Mouse (Mus musculus): ENCODE data around the gene Igf2bp2. TPM values are rescaled to one million over a fixed set of nuclear protein-coding genes. Genes with fewer than 3 reads are reported as not detected.
A peak's percentile ranks its signal among the peaks of the same experiment; 100 is the strongest.

Igf2bp2 gene
- polyA plus RNA-seq, 1 experiment = 3.1 TPM

DNA sequence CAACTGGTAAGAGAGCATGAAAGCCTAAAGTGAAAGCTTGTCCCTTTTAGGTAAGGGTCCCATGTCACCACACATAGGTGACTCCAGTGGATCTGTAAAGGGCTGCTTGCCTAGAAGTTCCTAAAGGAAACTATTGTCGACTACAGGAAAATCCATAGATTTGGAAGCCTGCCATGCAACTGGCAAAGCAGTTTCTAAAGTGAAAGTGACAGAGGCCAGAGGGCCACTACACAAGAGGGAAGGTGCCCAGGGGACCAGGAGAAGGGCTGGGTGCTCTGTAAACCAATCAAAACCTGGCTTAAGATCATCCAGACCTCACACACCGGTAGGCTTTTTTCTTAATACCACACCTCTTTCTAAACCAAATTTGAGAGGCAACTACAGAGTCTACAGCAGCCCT lies 12.7 kb downstream of the Igf2bp2 start:
- Histone ChIP-seq H3K4me3 (replicated peaks) (peak overlapping the region; percentile 50), H3K4me1 (peaks cover 17% of the 10 kb centered on the region), H3K36me3 (replicated peaks; ENCODE audit: low read length) (no peaks in the 10 kb centered on the region), H3K9me3 (no peaks in the 10 kb centered on the region), H3K27me3 (replicated peaks) (peaks cover 23% of the 10 kb centered on the region)
- TF ChIP-seq FLI1 (IDR thresholded peaks at IDR 0.05; ENCODE audit: low read length) (no peak), GATA1 (IDR thresholded peaks at IDR 0.05; ENCODE audit: borderline replicate concordance, low read length) (no peak)

DNA sequence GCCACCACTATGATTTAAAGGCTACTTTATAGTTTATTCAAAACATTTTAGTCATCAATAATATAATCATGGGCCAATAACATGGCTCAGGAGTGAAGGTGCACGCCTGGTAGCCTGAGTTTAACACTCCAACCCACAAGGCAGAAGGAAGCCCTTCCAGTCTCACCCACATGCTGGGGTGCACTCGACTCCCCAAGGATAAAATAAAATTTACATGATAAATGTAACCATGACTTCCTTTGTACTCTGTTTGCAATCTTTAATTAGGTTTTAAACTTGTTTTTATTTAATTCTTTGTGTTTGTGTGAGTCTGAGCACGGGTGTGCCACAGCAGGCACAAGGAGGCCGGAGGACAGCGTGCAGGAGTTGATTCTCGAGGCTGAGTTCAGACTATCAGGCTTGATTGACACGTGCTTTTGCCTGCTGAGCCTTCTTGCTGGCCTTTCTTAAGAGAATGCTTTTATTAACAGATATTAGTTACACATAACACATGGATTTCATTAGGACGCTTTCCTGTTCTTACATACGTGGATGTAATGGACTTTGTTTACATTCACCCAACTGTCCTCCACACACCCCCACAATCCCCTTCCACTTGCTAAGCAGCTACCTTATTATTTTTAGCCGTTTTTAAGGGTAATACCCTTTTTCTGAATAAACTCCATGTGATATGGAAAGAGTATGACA lies 13.3 kb downstream of the Igf2bp2 start:
- Histone ChIP-seq H3K27me3 (replicated peaks) (peaks cover 29% of the 10 kb centered on the region), H3K36me3 (replicated peaks; ENCODE audit: low read length) (no peaks in the 10 kb centered on the region), H3K9me3 (no peaks in the 10 kb centered on the region), H3K4me1 (peaks cover 17% of the 10 kb centered on the region), H3K4me3 (replicated peaks) (peak overlapping the region; percentile 50)
- no peak for TF ChIP-seq FLI1 (IDR thresholded peaks at IDR 0.05; ENCODE audit: low read length)
- TF ChIP-seq GATA1 (IDR thresholded peaks at IDR 0.05; ENCODE audit: borderline replicate concordance, low read length) = no peak

DNA sequence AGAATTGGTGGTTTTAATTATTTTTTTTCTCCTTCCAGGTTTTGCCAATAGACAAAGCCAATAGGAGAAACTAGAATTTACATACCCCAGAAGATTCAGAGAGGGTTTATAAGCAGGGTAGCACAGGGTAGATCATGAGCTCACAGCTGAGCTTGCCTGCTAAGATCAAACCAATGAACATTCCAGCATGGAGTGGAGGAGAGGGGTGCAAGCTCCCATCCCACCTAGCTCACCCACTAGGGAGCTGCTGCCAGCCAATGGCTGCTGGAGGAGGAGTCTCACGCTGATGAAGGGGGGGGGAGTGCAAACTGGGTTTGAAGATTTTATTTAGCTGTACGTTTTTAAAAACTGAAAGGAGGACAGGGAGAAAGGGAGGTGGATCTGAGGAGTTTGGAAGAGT lies 14.0 kb downstream of the Igf2bp2 start:
- Histone ChIP-seq H3K4me1 (peaks cover 17% of the 10 kb centered on the region), H3K9me3 (no peaks in the 10 kb centered on the region), H3K4me3 (replicated peaks) (peak overlapping the region; percentile 28), H3K36me3 (replicated peaks; ENCODE audit: low read length) (no peaks in the 10 kb centered on the region), H3K27me3 (replicated peaks) (peaks cover 29% of the 10 kb centered on the region)
- TF ChIP-seq GATA1 (IDR thresholded peaks at IDR 0.05; ENCODE audit: borderline replicate concordance, low read length) = no peak
- TF ChIP-seq FLI1 (IDR thresholded peaks at IDR 0.05; ENCODE audit: low read length) = no peak

DNA sequence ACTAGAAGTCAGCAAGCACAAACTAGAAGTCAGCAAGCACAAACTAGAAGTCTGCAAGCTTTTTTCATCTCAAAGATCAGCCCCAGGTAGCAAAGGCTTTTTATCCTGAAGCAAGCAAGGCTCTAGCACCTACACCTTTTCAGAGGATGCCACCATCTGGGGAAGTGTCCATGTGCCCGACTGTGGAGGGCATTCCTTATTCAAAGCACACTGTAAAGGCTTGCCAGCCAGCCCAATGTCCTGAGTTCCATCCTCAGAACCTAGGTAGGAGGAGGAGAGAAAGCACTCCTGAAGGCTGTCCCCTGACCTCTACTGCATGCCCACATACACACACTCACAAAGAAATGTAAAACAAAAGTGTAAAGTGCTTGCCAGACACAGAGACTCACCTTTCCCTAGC lies 16.0 kb downstream of the Igf2bp2 start:
- Histone ChIP-seq H3K27me3 (replicated peaks) (peaks cover 34% of the 10 kb centered on the region), H3K36me3 (replicated peaks; ENCODE audit: low read length) (no peaks in the 10 kb centered on the region), H3K9me3 (peaks cover 11% of the 10 kb centered on the region; the same call in 1 of the 2 replicates), H3K4me1 (peaks cover 17% of the 10 kb centered on the region), H3K4me3 (replicated peaks) (no peak overlapping the region)
- TF ChIP-seq FLI1 (IDR thresholded peaks at IDR 0.05; ENCODE audit: low read length) (no peak), GATA1 (IDR thresholded peaks at IDR 0.05; ENCODE audit: borderline replicate concordance, low read length) (no peak)

DNA sequence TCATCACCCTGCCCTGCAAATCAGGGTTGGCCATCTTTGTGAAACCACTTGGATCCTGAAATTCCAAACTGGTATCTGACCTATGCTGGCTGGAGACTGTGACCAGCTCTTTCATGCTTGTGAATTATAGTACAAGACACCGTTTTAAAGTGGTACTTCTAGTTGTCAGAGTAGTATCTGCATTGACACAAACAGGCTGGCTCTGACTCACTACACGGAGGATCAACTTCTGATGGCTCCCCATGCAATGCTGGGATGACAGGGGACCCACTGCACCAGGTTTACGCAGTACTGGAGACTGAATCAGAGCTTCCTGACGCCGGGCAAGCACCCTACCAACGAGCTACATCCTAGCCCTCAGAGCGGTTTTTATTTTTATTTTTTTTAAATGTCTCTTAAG lies 17.0 kb downstream of the Igf2bp2 start:
- Histone ChIP-seq H3K4me1 (peaks cover 17% of the 10 kb centered on the region), H3K9me3 (peaks cover 11% of the 10 kb centered on the region; the same call in 1 of the 2 replicates), H3K27me3 (replicated peaks) (peaks cover 35% of the 10 kb centered on the region), H3K36me3 (replicated peaks; ENCODE audit: low read length) (no peaks in the 10 kb centered on the region), H3K4me3 (replicated peaks) (no peak overlapping the region)
- TF ChIP-seq GATA1 (IDR thresholded peaks at IDR 0.05; ENCODE audit: borderline replicate concordance, low read length) = no peak
- no peak for TF ChIP-seq FLI1 (IDR thresholded peaks at IDR 0.05; ENCODE audit: low read length)

GRCm38 (mm10) chr16:22144490-22144889 lies 18.6 kb downstream of the Igf2bp2 start:
- peaks cover 39% of the 10 kb centered on the region for H3K27me3 ChIP-seq (replicated peaks)
- peaks cover 5% of the 10 kb centered on the region; the same call in 1 of the 2 replicates for H3K4me1 ChIP-seq
- TF ChIP-seq GATA1 (IDR thresholded peaks at IDR 0.05; ENCODE audit: borderline replicate concordance, low read length) (no peak), FLI1 (IDR thresholded peaks at IDR 0.05; ENCODE audit: low read length) (no peak)
- peaks cover 11% of the 10 kb centered on the region; the same call in 1 of the 2 replicates for H3K9me3 ChIP-seq
- H3K36me3 ChIP-seq (replicated peaks; ENCODE audit: low read length) = no peaks in the 10 kb centered on the region
- H3K4me3 ChIP-seq (replicated peaks) = no peak overlapping the region

DNA sequence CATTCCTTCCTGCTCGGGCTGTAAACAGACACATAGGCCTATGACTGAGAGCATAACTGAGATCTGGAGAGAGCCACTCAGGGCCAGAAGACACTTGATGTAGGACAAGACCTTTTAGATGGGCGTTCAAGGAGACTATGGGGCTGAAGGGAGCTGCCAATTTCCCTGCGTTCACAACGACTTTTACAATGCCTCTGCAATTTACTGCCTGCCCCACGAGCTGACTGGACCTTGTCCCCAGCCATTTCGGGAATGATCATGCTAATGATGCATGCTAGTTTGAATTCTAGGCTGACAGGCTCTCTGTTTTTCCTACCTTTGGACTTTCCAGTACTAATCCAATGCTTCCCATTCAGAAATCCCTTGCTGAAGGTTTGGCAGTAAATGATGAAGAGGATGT lies 22.2 kb downstream of the Igf2bp2 start:
- Histone ChIP-seq H3K9me3 (peaks cover 11% of the 10 kb centered on the region; the same call in 1 of the 2 replicates), H3K4me3 (replicated peaks) (no peak overlapping the region), H3K4me1 (no peaks in the 10 kb centered on the region), H3K27me3 (replicated peaks) (peaks cover 29% of the 10 kb centered on the region), H3K36me3 (replicated peaks; ENCODE audit: low read length) (no peaks in the 10 kb centered on the region)
- TF ChIP-seq GATA1 (IDR thresholded peaks at IDR 0.05; ENCODE audit: borderline replicate concordance, low read length) = no peak
- no peak for TF ChIP-seq FLI1 (IDR thresholded peaks at IDR 0.05; ENCODE audit: low read length)

- H3K4me1 ChIP-seq = no peaks in the 10 kb centered on the region
Observed at GRCm38 (mm10) chr16:22139821-22140220, 23.3 kb downstream of the Igf2bp2 start.

GRCm38 (mm10) chr16:22136198-22136597 lies 26.9 kb downstream of the Igf2bp2 start:
- H3K36me3 ChIP-seq (replicated peaks; ENCODE audit: low read length) = no peaks in the 10 kb centered on the region
- H3K9me3 ChIP-seq = no peaks in the 10 kb centered on the region
- H3K4me3 ChIP-seq (replicated peaks) = no peak overlapping the region
- TF ChIP-seq GATA1 (IDR thresholded peaks at IDR 0.05; ENCODE audit: borderline replicate concordance, low read length) = no peak
- peaks cover 3% of the 10 kb centered on the region; the same call in 1 of the 2 replicates for H3K4me1 ChIP-seq
- peaks cover 14% of the 10 kb centered on the region for H3K27me3 ChIP-seq (replicated peaks)

More at GRCm38 (mm10) chr16:22139821-22140220, 23.3 kb downstream of the Igf2bp2 start:
- TF ChIP-seq GATA1 (IDR thresholded peaks at IDR 0.05; ENCODE audit: borderline replicate concordance, low read length) (no peak), FLI1 (IDR thresholded peaks at IDR 0.05; ENCODE audit: low read length) (no peak)
- H3K4me3 ChIP-seq (replicated peaks) = no peak overlapping the region
- peaks cover 11% of the 10 kb centered on the region; the same call in 1 of the 2 replicates for H3K9me3 ChIP-seq
- H3K27me3 ChIP-seq (replicated peaks) = peaks cover 23% of the 10 kb centered on the region
- H3K36me3 ChIP-seq (replicated peaks; ENCODE audit: low read length) = no peaks in the 10 kb centered on the region

DNA sequence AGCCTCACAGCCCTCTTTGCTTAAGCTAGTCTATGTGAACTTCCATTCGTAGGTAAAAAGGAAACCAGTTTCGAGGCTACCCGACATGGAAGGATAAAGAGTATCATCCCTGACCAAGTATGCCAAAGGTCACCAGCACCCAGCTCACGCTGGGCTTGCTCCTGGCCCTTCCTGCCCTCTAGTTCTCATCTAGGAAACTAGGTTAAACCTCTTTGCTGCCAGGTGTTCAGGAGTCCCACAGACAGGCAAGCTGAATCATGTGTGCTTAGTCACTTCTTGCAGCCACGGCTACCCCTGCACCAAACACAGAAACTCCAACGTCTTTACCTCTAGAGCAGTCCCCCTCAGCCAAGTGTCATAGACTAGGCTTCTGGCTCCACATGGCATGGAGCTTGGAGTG lies 31.8 kb downstream of the Igf2bp2 start:
- H3K27me3 ChIP-seq (replicated peaks) = peaks cover 2% of the 10 kb centered on the region
- no peaks in the 10 kb centered on the region for H3K36me3 ChIP-seq (replicated peaks; ENCODE audit: low read length)
- no peak overlapping the region for H3K4me3 ChIP-seq (replicated peaks)
- H3K9me3 ChIP-seq = peaks cover 8% of the 10 kb centered on the region; the same call in 1 of the 2 replicates
- H3K4me1 ChIP-seq = peaks cover 3% of the 10 kb centered on the region; the same call in 1 of the 2 replicates
- no peak for TF ChIP-seq GATA1 (IDR thresholded peaks at IDR 0.05; ENCODE audit: borderline replicate concordance, low read length)
- TF ChIP-seq FLI1 (IDR thresholded peaks at IDR 0.05; ENCODE audit: low read length) = no peak
